Mouse (Mus musculus) heart, adult 2 months (tissue): Measurements from ENCODE around the gene Acvr1.

Source experiments
- CTCF ChIP-seq: fragments of 200-600 bp; IDR thresholded peaks from 2 replicates; pipeline ENCODE4 v1.8.1; 2022; ENCODE audit warnings: antibody characterized with exemption, mild to moderate bottlenecking, moderate library complexity
- EP300 ChIP-seq: fragments of 200-500 bp; IDR thresholded peaks from 2 replicates; pipeline ENCODE4 v1.6.1; 2011; ENCODE audit warnings: low read depth, low read length, control low read depth; ENCODE audit not compliant: insufficient read depth
- POLR2A ChIP-seq: fragments of 200-500 bp; IDR thresholded peaks from 2 replicates; pipeline ENCODE4 v1.6.1; 2011; ENCODE audit warnings: mild to moderate bottlenecking, low read depth, low read length, control low read depth; ENCODE audit not compliant: insufficient read depth

GRCm38 (mm10) chr2:58475578-58475977, 91.4 kb downstream of the Acvr1 start:
- TF ChIP-seq POLR2A: no peak
- no peak for TF ChIP-seq CTCF
- no peak for TF ChIP-seq EP300
